Mouse (Mus musculus) stomach, embryonic 16.5 days (tissue): Measurements from ENCODE around the gene Gpd1l. TPM values are rescaled to one million over a fixed set of nuclear protein-coding genes. Genes with fewer than 3 reads are reported as not detected.

Source experiments
- ATAC-seq: fragments of 200-750 bp; cut with Nextera tagmentation; 2 replicates; pipeline ENCODE4 v1.8.0; 2017; ENCODE audit warnings: moderate number of reproducible peaks, moderate TSS enrichment; ENCODE audit not compliant: insufficient read depth, low FRiP score
- H3K27ac ChIP-seq: fragments of 300-500 bp; sonication (generic); 2 replicates; pipeline ENCODE4 v1.5.1; 2014; ENCODE audit warnings: low read length
- H3K27me3 ChIP-seq: fragments of 300-500 bp; sonication (generic); 2 replicates; pipeline ENCODE4 v1.6.1; 2014; ENCODE audit warnings: low read length, control low read depth, mixed read lengths; ENCODE audit not compliant: control insufficient read depth, insufficient read depth
- H3K36me3 ChIP-seq: fragments of 300-500 bp; sonication (generic); 2 replicates; pipeline ENCODE4 v1.6.1; 2014; ENCODE audit warnings: low read length; ENCODE audit not compliant: control insufficient read depth, insufficient read depth
- H3K4me1 ChIP-seq: fragments of 300-500 bp; sonication (generic); 2 replicates; pipeline ENCODE4 v1.6.1; 2014; ENCODE audit warnings: low read length, control low read depth, mixed read lengths; ENCODE audit not compliant: control insufficient read depth, insufficient read depth
- H3K4me2 ChIP-seq: fragments of 300-500 bp; sonication (generic); 2 replicates; pipeline ENCODE4 v1.6.1; 2014; ENCODE audit warnings: low read depth, low read length, mixed read lengths
- H3K4me3 ChIP-seq: fragments of 300-500 bp; sonication (generic); replicated peaks from 2 replicates; pipeline ENCODE4 v1.5.1; 2014; ENCODE audit warnings: mild to moderate bottlenecking, low read length
- H3K9ac ChIP-seq: fragments of 300-500 bp; sonication (generic); 2 replicates; pipeline ENCODE4 v1.6.1; 2014; ENCODE audit warnings: low read length
- H3K9me3 ChIP-seq: fragments of 300-500 bp; sonication (generic); replicated peaks from 2 replicates; pipeline ENCODE4 v1.6.1; 2016; ENCODE audit warnings: low read length, control low read depth; ENCODE audit not compliant: control insufficient read depth
- WGBS: fragments of 180-500 bp; shearing (Covaris S2); extraction: QIAGEN DNeasy Blood & Tissue Kit; methylation state at CpG from one replicate; pipeline ENCODE4 v1.1.7; 2014; 5-methylcytosine and 5-hydroxymethylcytosine counted together
- polyA plus RNA-seq: library from polyadenylated mRNA; unstranded; fragments of >200 nt; fragmentation: Nextera tagmentation; extraction: Ambion mirVana; gene quantifications from 2 replicates; pipeline ENCODE4 v1.2.1, GENCODE M21; 2015

Gpd1l gene
- polyA plus RNA-seq, 1 experiment from 2014 or later, result 18.7 TPM

DNA sequence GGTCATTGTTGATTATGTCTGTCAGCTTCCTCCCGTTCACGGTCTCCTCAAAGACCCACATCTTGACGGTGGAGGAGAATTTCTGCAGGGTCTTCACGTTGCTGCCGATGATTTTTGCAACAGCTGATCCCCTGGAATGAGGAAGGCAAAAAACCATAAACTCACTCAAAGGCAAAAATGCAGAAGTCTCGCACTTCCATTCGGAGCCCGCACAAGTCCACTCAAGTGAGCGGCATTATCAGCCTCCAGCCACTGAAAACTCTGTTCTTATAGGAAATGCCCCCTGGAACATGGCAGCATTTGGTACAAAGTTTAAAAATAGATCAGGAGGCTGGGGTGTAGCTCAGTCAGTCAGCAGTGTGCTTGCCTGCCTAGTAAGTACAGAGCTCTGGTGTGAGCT lies 13.2 kb downstream of the Gpd1l start:
- Histone ChIP-seq H3K9ac (no peak overlapping the region), H3K27me3 (no peaks in the 10 kb centered on the region), H3K27ac (no peak overlapping the region), H3K36me3 (peaks cover 4% of the 10 kb centered on the region; the same call in 1 of the 2 replicates), H3K4me1 (0 out of 2 replicates have a peak, but pooled peaks cover 3% of the 10 kb centered on the region), H3K4me2 (no peak overlapping the region), H3K9me3 (no peaks in the 10 kb centered on the region), H3K4me3 (no peak overlapping the region)
- no peak for ATAC-seq
- 76% methylated on average over 9 of the region's 9 CpGs for WGBS

DNA sequence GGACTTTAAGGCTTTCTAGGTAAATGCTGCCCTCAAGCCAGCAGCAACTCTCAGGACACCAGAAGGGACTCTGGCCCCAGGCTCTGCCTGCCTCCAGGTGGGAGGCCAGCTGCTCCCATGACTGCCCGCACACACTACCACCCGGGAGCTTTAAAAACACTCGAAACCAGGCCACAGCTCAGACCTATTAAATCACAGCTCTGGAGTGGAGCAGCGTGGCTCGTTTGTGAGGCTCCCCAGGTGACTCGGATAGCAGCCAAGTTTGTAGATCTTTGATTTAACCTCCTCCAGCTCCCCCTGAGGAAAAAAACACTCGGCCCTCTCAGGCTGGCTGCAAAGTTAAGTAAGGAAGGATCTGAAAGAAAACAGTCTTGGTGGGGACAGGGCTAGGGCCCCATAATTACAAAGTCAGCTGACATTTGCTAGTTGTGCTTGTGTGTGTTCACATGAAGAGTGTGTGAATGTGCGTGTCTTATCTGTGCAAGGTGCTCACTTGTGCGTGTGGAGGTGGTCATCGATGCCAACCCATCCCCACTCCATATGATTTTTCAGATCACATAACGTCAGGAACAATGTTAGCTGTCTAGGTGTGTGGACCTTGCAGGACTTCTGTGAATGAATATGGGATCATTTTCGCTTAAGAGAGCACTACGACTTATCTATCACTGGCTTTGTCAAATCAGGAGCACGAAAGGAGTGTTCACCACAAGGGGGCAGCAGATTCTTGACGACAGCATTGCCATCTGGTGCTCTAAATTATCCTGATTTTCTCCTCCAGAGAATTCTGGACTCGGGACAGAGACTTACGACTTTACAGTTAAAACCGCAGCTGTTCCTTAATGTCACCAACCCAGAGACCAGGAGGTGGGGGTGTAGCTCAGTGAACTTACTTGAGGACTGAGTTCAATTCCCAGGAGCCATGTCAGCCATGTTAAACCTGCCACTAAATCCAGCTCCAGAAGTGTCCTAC lies 20.8 kb downstream of the Gpd1l start:
- Histone ChIP-seq H3K27me3 (no peaks in the 10 kb centered on the region), H3K4me2 (no peak overlapping the region), H3K36me3 (peaks cover 4% of the 10 kb centered on the region; the same call in 1 of the 2 replicates), H3K9ac (no peak overlapping the region), H3K4me1 (no peaks in the 10 kb centered on the region), H3K9me3 (no peaks in the 10 kb centered on the region), H3K4me3 (no peak overlapping the region), H3K27ac (no peak overlapping the region)
- ATAC-seq, result no peak
- WGBS, result 50% methylated on average over 18 of the region's 18 CpGs

DNA sequence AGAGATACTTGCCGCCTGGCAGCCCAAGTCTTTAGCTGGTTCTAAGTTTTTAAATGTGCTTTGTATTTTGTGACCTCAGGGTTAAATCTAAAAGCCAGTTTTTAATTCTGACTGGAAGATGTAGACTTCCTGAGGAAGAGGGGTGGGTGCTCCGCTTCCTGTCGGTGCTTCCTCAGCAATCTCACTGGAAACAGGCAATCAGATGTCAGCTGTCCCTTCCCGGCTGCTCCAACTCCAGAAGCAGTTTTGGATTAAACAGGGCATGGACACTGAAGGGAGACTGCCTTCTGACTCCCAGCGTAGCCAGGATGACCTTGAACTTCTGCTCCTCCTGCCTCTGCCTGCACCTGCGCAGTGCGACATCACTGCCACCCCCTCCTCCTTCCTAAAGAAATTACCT lies 26.3 kb downstream of the Gpd1l start:
- H3K27me3 ChIP-seq, result no peaks in the 10 kb centered on the region
- 59% methylated on average over 7 of the region's 7 CpGs for WGBS
- no peaks in the 10 kb centered on the region for H3K36me3 ChIP-seq
- H3K9me3 ChIP-seq, result no peaks in the 10 kb centered on the region
- H3K4me1 ChIP-seq, result no peaks in the 10 kb centered on the region
- ATAC-seq, result no peak; the same call in 1 of the 2 replicates
- H3K4me3 ChIP-seq, result no peak overlapping the region
- no peak overlapping the region for H3K4me2 ChIP-seq
- H3K27ac ChIP-seq, result no peak overlapping the region
- H3K9ac ChIP-seq, result no peak overlapping the region

DNA sequence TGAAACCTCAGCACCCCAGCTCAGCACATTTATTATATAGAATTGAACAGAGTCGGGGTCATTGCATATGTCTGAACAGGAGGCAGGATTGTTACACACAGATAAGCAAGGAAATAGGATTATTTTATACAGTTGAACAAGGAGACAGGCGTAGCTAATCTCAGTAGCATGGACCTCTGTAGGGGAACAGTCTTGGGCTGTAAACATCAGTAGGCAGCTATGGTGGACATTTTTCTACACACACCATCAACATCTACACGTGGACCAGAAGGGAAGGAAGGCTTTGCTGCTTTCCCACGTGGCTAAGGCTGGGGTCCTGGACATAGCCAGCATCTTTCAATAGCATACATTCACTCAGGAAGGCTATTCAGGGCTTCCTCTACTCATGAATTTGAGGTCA lies 37.9 kb downstream of the Gpd1l start:
- no peak overlapping the region for H3K9ac ChIP-seq
- no peak overlapping the region for H3K4me3 ChIP-seq
- H3K9me3 ChIP-seq, result no peaks in the 10 kb centered on the region
- no peak overlapping the region for H3K4me2 ChIP-seq
- ATAC-seq, result no peak
- 71% methylated on average over 4 of the region's 4 CpGs for WGBS
- no peaks in the 10 kb centered on the region for H3K27me3 ChIP-seq
- H3K4me1 ChIP-seq, result no peaks in the 10 kb centered on the region
- no peak overlapping the region for H3K27ac ChIP-seq
- H3K36me3 ChIP-seq, result no peaks in the 10 kb centered on the region

DNA sequence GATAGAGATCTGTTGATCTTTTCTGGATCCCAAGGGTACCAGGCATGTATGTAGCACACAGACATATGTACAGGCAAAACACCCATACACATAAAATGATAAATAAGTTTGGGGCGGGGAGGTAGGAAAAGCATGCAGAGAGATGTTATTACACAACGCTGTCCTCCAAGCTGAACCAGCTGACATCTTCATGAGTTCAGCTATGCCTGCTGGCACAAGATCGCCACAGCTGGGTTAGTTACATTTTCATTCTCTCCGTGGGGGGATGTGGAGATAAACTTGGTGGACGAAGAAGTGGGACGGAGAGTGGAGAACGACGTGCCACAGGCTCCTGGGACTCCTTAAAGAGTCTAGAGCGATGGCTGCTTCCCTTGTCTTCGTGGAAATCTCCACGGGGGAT lies 40.8 kb downstream of the Gpd1l start:
- H3K9me3 ChIP-seq, result no peaks in the 10 kb centered on the region

DNA sequence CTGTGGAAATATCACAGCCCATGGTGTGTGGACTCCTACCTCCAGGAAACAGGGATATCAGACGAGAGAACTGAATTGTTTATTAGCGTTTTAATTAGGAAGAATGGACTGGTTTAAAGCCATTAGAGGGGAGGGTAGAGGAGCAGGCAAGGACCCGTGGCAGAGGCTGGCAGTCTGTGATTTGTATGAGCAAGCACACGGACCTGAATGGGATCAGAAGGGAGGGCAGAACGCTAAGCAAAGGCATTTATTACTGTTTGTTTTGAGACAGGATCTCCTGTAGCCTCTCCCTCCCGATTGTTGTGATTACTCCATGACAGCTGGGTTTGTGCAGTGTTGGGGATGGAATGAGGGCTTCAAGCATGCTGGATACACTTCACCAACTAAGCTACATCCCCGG lies 43.4 kb downstream of the Gpd1l start:
- H3K27me3 ChIP-seq, result no peaks in the 10 kb centered on the region
- H3K4me2 ChIP-seq, result no peak overlapping the region
- no peak overlapping the region for H3K27ac ChIP-seq
- no peak for ATAC-seq
- H3K9ac ChIP-seq, result no peak overlapping the region
- no peak overlapping the region for H3K4me3 ChIP-seq
- 25% methylated on average over 7 of the region's 7 CpGs for WGBS
- H3K4me1 ChIP-seq, result no peaks in the 10 kb centered on the region
- H3K36me3 ChIP-seq, result no peaks in the 10 kb centered on the region
- no peaks in the 10 kb centered on the region for H3K9me3 ChIP-seq

More for the DNA sequence above, 40.8 kb downstream of the Gpd1l start:
- no peaks in the 10 kb centered on the region for H3K27me3 ChIP-seq
- H3K4me3 ChIP-seq, result no peak overlapping the region
- no peaks in the 10 kb centered on the region for H3K4me1 ChIP-seq
- peak overlapping the region; percentile 17; the same call in 1 of the 2 replicates for H3K4me2 ChIP-seq
- no peak overlapping the region for H3K9ac ChIP-seq
- WGBS, result 72% methylated on average over 11 of the region's 11 CpGs
- H3K36me3 ChIP-seq, result no peaks in the 10 kb centered on the region
- H3K27ac ChIP-seq, result no peak overlapping the region
- ATAC-seq, result no peak

DNA sequence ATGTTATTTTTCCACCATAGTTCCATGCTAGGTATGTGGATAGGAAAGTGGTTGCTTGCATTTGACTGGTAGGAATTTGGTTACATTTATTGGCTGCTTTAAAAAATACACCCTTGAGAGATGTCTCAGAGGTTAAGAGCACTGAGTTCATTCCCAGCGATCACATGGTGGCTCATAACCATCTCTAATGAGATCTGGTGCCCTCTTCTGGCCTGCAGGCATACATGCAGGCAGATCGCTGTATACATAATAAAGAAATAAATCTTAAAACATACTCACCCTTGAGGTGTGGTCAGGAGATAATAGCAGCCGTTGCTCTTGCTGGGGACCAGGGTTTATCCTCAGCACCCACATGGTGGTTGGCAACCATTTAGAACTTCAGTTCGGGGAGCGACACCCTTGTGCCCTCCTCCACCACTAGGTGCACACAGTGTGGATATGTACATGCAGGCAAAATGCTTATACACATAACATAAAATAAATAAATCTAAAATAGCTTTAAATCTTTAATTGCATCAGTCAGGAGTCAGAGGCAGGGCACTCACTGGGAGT lies 44.9 kb downstream of the Gpd1l start:
- WGBS, result 90% methylated on average over 5 of the region's 5 CpGs
- ATAC-seq, result no peak
- H3K9me3 ChIP-seq, result peaks cover 3% of the 10 kb centered on the region; the same call in 1 of the 2 replicates

DNA sequence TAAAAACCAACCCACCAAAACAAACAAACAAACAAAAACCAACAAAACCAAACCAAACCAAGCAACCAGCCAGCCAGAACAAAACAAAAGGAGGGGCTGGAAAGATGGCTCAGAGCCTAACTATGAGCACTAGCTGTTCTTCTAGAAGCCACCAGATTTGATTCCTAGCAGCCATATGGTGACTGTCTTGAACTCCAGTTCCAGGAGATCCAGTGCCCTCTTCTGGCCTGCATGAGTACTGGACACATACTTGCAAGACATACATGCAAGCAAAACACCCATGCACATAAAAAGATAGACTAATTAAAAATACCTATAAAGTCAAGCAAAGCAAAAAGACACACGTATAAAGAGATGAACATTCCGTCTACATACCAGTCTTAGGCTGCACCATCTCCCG lies 46.1 kb downstream of the Gpd1l start:
- 92% methylated on average over 3 of the region's 3 CpGs for WGBS
- no peak for ATAC-seq

More for the DNA sequence above, 44.9 kb downstream of the Gpd1l start:
- no peaks in the 10 kb centered on the region for H3K36me3 ChIP-seq
- no peaks in the 10 kb centered on the region for H3K27me3 ChIP-seq
- no peak overlapping the region for H3K27ac ChIP-seq
- H3K4me3 ChIP-seq, result no peak overlapping the region
- H3K4me2 ChIP-seq, result no peak overlapping the region
- no peaks in the 10 kb centered on the region for H3K4me1 ChIP-seq
- H3K9ac ChIP-seq, result no peak overlapping the region

DNA sequence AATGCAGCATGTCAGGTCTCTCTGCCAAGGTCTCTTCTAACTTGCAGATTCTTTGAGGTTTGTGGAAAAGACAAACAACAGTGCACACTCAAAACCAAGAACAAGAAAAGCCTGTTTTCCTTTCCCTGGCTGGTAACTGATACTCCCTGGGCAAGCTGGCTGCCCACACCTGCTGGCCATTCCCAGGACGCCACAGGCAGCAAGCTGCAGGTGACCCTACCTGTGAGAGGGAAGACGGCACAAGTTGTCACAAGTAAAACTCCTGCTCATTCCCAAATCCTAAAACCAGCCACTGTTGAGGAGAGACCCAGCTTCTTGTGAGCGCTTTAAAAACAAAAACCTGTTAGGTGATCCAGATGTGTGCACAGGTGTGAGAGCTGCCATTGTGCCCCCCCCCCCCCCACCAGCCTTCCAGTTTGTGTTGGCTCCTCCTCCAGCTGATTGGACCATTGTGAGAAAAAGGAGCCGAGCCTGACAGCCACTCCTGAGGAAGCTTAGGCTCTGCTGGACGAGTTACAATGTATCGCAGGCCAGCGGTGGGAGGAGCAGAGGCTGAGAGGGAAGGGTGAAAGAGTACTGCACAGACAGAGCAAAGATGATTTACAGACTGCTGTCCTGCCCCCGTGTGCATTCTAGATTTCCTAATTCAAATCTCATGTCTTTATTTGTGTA lies 47.7 kb downstream of the Gpd1l start:
- Histone ChIP-seq H3K27ac (peak overlapping the region; percentile 78), H3K9me3 (peaks cover 4% of the 10 kb centered on the region; the same call in 1 of the 2 replicates), H3K4me1 (no peaks in the 10 kb centered on the region), H3K4me3 (no peak overlapping the region), H3K4me2 (peak overlapping the region; percentile 25; the same call in 1 of the 2 replicates), H3K9ac (no peak overlapping the region), H3K27me3 (no peaks in the 10 kb centered on the region), H3K36me3 (no peaks in the 10 kb centered on the region)
- ATAC-seq, result peak; percentile 73
- 29% methylated on average over 8 of the region's 8 CpGs for WGBS

More for the DNA sequence above, 46.1 kb downstream of the Gpd1l start:
- H3K27ac ChIP-seq, result no peak overlapping the region
- H3K9me3 ChIP-seq, result peaks cover 4% of the 10 kb centered on the region; the same call in 1 of the 2 replicates
- no peak overlapping the region for H3K4me2 ChIP-seq
- no peak overlapping the region for H3K4me3 ChIP-seq
- H3K27me3 ChIP-seq, result no peaks in the 10 kb centered on the region
- no peaks in the 10 kb centered on the region for H3K4me1 ChIP-seq
- H3K9ac ChIP-seq, result no peak overlapping the region
- H3K36me3 ChIP-seq, result no peaks in the 10 kb centered on the region
